ENCODE assay signal across 8 mouse cellular contexts in genomic region chr7:5061774-5062359, GRCm38 (mm10). TPM values are rescaled to one million over a fixed set of nuclear protein-coding genes. Genes with fewer than 3 reads are reported as not detected.
DNase-seq lines count a peak whose midpoint lies in the region; ATAC-seq lines count a peak whose summit lies in the region.

U2af2 (plus strand) TSS chr7:5062143.

- peak within 1 kb of the TSS; percentile 88 for H3K9ac ChIP-seq in hindbrain, embryonic 12.5 days

- under 1% methylated on average over 64 of the region's 65 CpGs for WGBS in hindbrain, embryonic 12.5 days

- peaks cover 40% of the 10 kb centered on the region for H3K4me1 ChIP-seq in hindbrain, embryonic 12.5 days

- peak within 1 kb of the TSS; percentile 98 for H3K27ac ChIP-seq in hindbrain, embryonic 12.5 days

- peak; percentile 86 for ATAC-seq in hindbrain, embryonic 12.5 days (ENCODE audit: low FRiP score)

- peak within 1 kb of the TSS; percentile 88 for H3K4me2 ChIP-seq in hindbrain, embryonic 12.5 days (replicated peaks)

- DNase-seq in T-cell, adult 2 months (ENCODE audit: low spot score), result peak; percentile 94
- peak; percentile 96 to 99 for DNase-seq in cerebellum, postnatal 25 days
- peak; percentile 88 to 89 for DNase-seq in frontal cortex, postnatal 14 days (ENCODE audit: low spot score in 2 of 2)
- DNase-seq in layer of hippocampus, postnatal 36 days, result peak; percentile 91 to 92
- peak; percentile 92 for DNase-seq in lung, postnatal 25 days (ENCODE audit: low spot score)
- DNase-seq in retina, embryonic 14.5 days (ENCODE audit: low spot score), result peak; percentile 92
- DNase-seq in thymus, postnatal 36 days, result peak; percentile 94 to 95

- no peaks in the 10 kb centered on the region for H3K9me3 ChIP-seq in hindbrain, embryonic 12.5 days (replicated peaks)

- peaks cover 6% of the 10 kb centered on the region for H3K36me3 ChIP-seq in hindbrain, embryonic 12.5 days

- peak within 1 kb of the TSS; percentile 61 for H3K4me3 ChIP-seq in hindbrain, embryonic 12.5 days

- H3K27me3 ChIP-seq in hindbrain, embryonic 12.5 days, result peaks cover 23% of the 10 kb centered on the region

RNA-seq across cellular contexts. Expression of gene U2af2, which starts in this region (rescaled TPM):
- 136 and 138 TPM in 2 replicates for polyA plus RNA-seq in hindbrain, embryonic 12.5 days (2016; fragmentation: Nextera tagmentation; extraction: Ambion mirVana)
- total RNA-seq in layer of hippocampus, postnatal 36 days (2021), result 100 to 1,000 TPM; 183 to 184 TPM

Comparison
In these comparisons a context has a peak if more than half of its experiments do, and no peak if none do; other contexts are left out.
1. Peak in every context shown above with its lines: DNase-seq, ATAC-seq, H3K4me3 ChIP-seq and H3K27ac ChIP-seq.